Mouse (Mus musculus) liver, embryonic 11.5 days (tissue): ENCODE data around the gene Usp28. TPM values are rescaled to one million over a fixed set of nuclear protein-coding genes. Genes with fewer than 3 reads are reported as not detected.

ENCODE experiments used
- polyA plus RNA-seq: library from polyadenylated mRNA; unstranded; fragments of >200 nt; fragmentation: Nextera tagmentation; extraction: Ambion mirVana; gene quantifications from 2 replicates; pipeline ENCODE4 v1.2.1, GENCODE M21; 2014

The Usp28 gene
- polyA plus RNA-seq, 1 experiment from 2014 or later: 15.4 TPM

Other genes starting within 250 kb of the Usp28 start
- 2.3 and 2.8 TPM in 2 replicates for gene Zbtb16, start 149.2 kb upstream of the Usp28 start, polyA plus RNA-seq
- gene Htr3a, start 74.3 kb upstream of the Usp28 start, polyA plus RNA-seq: not detected in 2 replicates
- gene Htr3b, start 20.4 kb upstream of the Usp28 start, polyA plus RNA-seq: not detected in 2 replicates
- 40.0 and 48.2 TPM in 2 replicates for gene Zw10, start 70.2 kb downstream of the Usp28 start, polyA plus RNA-seq
- not detected in 2 replicates for gene Tmprss5, start 95.9 kb downstream of the Usp28 start, polyA plus RNA-seq